Mouse (Mus musculus) splenic B cell, adult 2 months (primary cell): ENCODE measurements at regions not wholly inside any gene's neighbourhood (a gene's known extent, or its start where the extent isn't known, plus 50 kb on each side); places are given as distances from the start of the nearest gene placed in this dataset.

ENCODE experiments used
- DNase-seq: peaks from one replicate; pipeline ENCODE4 v3.0.0-alpha.2; 2011; ENCODE audit warnings: low read depth, low spot score
- H3K27me3 ChIP-seq: 2 replicates; pipeline ENCODE4 v1.6.1; 2012; ENCODE audit warnings: mild to moderate bottlenecking, low read length, moderate library complexity, mixed read lengths; ENCODE audit not compliant: control insufficient read depth, poor library complexity, insufficient read depth, severe bottlenecking
- H3K36me3 ChIP-seq: 2 replicates; pipeline ENCODE4 v1.6.1; 2012; ENCODE audit warnings: mild to moderate bottlenecking, low read length, moderate library complexity, mixed read lengths; ENCODE audit not compliant: control insufficient read depth, poor library complexity, insufficient read depth, severe bottlenecking

DNA sequence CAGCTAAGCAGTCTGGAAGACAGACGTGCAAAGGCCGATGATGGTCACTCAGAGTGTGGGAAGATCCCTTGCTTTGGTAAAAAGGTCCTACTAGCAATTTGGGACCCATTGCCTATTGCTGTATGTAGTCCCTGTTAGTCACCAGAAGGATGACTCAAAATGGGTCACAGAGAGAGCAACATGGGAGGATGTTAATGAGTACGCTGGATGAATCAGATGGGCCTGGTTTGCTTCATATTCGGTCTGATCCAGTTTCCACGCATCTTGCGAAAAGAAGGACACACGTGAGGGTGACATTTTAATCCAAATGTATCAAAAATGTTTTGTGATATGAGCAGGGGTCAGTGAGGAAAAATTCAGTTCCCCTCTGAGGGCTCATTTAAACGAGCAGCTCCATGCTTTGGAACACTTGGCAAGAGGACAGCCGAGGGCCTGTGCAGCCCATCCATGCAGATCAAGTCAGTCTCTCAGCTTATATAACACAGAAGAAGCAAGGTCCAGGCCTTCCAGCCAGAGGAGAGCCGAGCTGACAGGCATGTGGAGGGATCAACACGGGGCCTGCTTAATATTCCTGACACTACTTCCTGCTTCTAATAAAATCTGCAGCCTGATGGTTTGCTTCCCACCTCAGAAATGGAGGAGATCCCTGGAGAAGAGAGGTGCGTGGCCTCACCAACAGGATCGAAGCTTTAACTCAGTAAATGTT lies 579.2 kb upstream of the Gm26657 start:
- no peak for DNase-seq
- no peaks in the 10 kb centered on the region for H3K36me3 ChIP-seq
- no peaks in the 10 kb centered on the region for H3K27me3 ChIP-seq

DNA sequence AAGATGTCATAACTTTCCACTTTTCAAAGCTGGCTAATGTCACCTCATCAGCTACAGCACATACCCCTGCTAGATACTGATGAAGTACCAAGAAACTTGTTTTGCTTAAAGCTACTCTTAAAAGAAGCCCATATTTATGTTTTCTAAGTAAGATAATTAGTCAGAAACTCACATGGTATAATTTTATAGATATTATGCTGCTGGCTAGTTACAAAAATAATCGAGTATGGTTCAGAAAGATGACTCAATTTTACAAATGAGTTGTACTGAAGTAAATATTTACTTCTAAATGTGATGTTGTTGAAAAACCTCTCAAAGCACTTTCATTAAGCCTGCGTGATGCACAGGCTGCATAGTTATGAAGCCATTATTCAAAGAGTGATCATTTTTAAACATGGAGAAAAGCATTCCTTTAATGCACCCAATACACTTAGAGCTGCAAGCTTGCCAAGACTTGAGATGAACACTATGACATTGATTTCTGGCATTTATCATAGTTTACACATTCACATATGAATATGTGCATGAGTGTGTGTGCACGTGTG lies 582.3 kb upstream of the Gm26657 start:
- no peak for DNase-seq
- H3K36me3 ChIP-seq = no peaks in the 10 kb centered on the region
- no peaks in the 10 kb centered on the region for H3K27me3 ChIP-seq

DNA sequence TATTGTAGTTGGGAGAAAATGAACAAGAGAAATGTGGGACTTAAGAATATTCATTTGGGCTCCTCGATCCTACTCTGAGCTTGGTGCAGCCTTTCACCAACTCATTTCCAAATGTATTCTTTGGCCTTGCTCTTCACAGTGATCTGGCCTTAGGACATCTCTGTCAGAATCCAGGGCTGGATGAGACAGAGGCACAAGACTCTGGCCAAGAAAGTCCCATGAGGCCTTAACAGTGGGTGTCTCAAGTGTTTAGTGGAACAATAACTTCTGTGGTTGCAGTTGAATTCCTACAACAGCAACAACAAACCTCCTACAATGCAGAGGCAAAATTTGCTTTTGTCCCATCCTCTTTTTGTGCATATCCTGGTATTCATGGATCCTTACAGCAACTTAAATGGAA lies 589.2 kb upstream of the Gm26657 start:
- no peaks in the 10 kb centered on the region for H3K27me3 ChIP-seq
- DNase-seq = no peak
- H3K36me3 ChIP-seq = no peaks in the 10 kb centered on the region

DNA sequence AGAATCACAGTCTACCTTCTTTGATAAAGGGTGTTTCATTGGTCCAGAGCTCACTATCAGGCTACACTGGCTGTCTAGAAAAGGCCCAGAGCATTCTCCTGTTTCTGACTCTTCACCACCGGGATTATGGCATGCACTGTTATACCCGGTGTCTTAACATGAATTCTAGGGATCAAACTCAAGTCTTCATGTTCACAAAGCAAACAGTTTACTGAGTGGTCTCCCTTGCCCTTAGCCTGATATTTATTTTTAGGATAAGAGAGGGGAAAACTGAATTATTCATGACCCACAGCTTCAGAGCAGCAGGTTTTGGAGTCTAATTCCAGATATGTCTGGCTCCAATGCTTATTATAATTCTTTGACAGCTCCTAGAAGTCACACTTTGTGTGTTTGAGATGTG lies 596.0 kb upstream of the Gm26657 start:
- no peaks in the 10 kb centered on the region for H3K27me3 ChIP-seq
- no peaks in the 10 kb centered on the region for H3K36me3 ChIP-seq
- no peak for DNase-seq

DNA sequence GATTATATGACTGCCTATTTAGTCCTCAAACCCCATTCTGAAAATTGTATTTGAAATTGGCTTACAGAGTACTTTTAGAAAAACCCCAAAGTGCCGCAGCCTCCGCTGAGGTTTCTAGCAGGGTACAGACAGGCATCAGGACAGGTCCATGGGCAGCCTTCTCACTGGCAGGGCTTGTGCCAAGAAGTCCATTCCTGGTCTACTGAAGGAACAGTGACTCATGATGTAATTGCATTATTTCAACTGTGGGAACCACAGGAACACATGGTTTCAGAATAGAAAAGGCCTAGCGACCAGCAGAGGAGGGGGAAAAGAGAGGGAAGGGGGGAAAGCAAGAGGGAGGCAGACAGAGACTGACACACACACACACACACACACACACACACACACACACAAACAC lies 603.0 kb upstream of the Gm26657 start:
- no peak for DNase-seq

DNA sequence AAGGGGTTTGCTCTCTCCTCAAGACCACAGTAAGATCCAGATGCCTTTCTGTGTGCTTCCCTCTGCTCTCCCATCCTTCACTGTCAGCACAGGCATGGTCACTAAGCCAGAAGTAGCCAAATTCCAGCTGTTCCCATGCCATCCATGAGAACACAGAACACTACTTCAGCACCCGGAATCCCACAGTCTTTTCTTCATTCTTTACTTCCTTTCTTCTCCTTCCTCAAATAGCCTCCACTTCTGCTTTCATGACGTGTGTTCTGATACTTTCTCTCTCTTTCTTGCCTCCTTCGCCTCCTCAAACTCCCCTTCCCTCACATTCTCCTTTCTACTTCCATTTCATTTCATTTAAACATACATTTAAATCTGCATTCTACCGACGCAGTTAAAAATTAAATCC lies 602.1 kb upstream of the Klf4 start:
- no peaks in the 10 kb centered on the region for H3K27me3 ChIP-seq
- DNase-seq = no peak
- H3K36me3 ChIP-seq = no peaks in the 10 kb centered on the region

More for the DNA sequence above, 603.0 kb upstream of the Gm26657 start:
- Histone ChIP-seq H3K27me3 (no peaks in the 10 kb centered on the region), H3K36me3 (no peaks in the 10 kb centered on the region)

DNA sequence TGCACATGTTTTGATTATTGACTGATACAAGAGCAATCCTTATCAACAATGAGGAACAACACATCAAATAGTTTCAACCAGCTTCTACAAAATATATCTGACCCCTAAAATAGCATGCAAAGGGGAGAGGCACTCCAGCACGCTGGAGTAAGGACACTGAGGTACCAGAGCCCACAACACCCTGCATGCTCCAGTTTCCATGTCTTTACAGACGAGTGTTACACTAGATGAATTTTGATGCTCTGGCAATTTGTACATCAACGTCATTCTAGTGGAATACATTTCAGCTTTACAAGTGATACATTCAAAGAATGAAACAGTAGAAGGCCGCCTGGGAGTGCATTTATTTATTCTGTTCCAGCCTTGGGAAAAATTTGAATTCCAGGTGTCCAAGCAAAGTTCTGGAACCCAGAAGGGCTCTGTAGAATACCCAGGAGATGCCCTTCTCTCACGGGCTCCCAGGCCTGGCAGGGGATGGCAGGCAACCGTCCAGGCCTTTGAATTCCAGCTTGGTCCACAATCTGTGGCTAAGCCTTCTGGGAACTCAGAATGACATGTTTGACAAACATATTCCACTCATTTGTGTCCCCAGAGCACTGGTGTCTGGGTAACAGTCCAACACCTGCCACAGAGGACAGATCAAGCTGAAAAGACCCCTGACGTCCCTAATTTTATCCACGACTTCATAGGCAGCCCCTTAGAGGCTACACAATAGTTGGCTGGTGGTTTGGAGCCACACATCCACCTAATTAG lies 595.6 kb upstream of the Klf4 start:
- DNase-seq = no peak
- Histone ChIP-seq H3K36me3 (no peaks in the 10 kb centered on the region), H3K27me3 (no peaks in the 10 kb centered on the region)

DNA sequence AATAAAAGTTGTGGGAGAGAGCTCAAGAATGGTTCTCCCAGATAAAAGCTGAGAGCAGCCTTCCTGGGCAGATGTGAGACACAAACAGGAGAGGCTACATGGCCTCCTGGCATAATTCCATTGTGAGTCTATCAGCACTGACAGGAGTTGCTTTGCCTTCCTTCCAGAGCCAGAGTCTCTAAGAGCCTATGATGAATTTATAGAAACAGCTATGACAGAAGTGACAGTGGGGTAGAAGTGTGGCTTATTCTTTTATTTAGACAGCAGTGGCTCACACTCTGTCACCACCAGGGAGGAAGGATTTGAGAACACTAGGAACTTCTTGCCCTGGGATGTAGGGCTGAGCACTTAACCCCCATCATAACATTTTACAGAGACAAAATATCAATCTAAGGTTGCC lies 592.2 kb upstream of the Klf4 start:
- Histone ChIP-seq H3K36me3 (no peaks in the 10 kb centered on the region), H3K27me3 (no peaks in the 10 kb centered on the region)
- no peak for DNase-seq

DNA sequence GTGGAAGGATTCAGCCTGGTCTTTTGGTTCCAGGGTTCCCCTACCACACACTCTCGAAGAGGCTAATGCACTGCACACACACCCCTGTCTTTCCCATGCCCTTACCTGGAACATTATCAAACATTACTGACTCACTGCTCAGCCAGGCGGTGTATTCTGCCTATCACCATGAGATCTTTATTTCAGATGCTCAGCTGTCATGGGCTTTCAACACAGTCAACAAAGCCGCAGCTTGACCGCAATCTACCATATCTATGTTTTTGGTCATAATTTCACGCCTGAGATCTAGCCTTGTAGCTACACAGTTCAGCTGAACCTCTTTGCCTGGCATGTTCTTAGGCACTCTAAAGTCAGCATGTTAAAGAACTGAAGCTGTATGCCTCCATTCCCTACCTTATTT lies 589.9 kb upstream of the Klf4 start:
- no peaks in the 10 kb centered on the region for H3K36me3 ChIP-seq
- no peak for DNase-seq
- H3K27me3 ChIP-seq = no peaks in the 10 kb centered on the region

DNA sequence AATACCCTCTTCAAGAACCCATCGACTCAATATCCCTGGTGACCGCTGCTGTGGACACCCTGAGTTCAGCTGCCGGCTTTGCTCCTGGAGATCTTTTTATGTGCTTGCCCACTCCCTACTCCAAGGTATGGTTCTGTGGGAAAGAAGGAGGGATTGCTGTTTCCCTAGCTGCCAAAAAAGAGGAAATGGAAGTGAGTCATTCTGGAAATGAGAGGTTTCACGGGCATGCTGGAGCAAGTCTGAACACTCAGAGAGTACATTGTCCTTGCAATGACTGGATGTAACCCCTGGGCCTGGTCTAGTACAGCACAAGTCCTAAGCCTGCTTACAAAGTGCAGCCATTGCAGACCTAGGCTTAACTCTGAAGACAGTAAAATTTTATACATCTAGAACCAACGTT lies 589.4 kb upstream of the Klf4 start:
- no peaks in the 10 kb centered on the region for H3K36me3 ChIP-seq
- H3K27me3 ChIP-seq = no peaks in the 10 kb centered on the region
- DNase-seq = no peak

DNA sequence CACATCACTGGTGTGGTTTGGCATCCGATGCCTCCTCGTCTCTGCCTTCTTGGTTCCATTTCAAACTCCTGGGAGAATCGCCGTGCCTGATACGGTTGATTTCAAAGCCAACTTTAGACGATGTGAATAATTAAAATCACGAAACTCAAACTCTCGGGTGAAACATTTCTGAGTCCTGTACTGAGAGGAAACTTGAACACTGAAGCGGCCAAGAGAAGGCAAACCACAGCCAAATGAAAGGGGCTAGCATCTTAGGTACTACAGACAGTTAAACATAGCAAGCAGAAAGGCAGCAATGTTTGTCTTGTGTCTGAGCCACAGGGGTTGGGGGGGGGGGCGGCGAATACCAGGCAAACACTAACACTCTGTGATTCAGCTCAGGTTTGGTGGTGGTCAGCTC lies 588.1 kb upstream of the Klf4 start:
- Histone ChIP-seq H3K27me3 (no peaks in the 10 kb centered on the region), H3K36me3 (no peaks in the 10 kb centered on the region)
- no peak for DNase-seq

DNA sequence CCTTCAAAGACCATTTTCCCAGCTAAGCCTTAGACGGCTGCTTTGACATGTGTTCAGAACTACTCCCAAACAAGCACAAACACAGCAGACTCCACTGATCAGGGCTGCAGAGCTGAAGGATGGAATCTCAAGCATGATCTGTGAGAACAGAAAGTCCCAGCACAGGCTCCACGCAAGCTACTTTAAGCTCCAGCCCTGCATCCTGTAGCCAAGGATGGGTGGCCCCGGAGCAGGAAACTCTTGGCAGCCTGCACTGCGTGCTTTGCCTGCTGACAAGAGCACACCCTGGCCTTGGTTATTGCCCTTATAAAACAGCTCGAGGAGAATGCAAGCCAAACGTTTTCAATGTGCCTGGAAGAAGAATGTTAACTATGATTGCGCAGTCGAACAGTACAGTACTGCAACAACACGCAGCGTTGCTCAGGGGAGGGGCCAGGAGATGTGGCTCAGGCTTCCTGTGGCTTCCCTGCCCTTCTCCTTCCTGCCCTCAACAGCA lies 581.5 kb upstream of the Klf4 start:
- no peaks in the 10 kb centered on the region for H3K36me3 ChIP-seq
- peak; percentile 5 for DNase-seq
- no peaks in the 10 kb centered on the region for H3K27me3 ChIP-seq

DNA sequence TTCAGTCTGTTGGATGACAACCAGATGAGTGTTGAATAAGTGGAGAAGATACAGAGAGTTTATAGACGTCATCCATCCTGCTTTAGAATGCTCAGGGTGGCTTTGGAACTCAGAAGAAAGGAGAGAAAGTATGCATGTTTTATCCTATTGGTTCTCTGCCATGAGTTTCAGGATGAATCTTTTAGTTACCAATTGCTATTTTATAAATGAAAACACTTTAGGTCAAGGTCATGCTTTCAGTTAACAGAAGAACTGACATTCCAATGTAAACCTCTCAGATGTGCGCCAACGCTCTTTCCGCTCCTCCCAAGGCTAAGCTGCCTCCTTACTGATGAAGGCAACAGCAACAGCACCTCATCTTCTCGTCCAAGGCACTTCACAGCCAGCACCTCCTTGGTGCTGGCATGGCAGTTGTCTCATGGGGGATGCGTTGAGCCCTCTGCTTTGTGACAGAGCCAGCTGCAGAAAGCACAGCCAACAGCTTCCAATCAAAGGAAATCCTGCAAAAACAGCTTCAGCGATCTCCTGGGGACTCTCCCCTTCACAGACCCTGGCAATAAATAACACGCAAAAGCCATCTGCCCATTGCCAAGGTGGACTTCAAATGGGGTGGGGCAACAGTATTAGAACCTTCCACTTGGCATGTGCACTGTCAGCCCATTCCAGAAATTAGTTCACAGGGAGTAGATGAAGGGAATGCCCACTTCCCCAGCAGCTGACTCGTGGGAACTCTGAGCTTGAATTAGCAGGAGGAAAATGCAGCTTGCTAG lies 580.9 kb upstream of the Klf4 start:
- DNase-seq = no peak
- no peaks in the 10 kb centered on the region for H3K36me3 ChIP-seq
- no peaks in the 10 kb centered on the region for H3K27me3 ChIP-seq

DNA sequence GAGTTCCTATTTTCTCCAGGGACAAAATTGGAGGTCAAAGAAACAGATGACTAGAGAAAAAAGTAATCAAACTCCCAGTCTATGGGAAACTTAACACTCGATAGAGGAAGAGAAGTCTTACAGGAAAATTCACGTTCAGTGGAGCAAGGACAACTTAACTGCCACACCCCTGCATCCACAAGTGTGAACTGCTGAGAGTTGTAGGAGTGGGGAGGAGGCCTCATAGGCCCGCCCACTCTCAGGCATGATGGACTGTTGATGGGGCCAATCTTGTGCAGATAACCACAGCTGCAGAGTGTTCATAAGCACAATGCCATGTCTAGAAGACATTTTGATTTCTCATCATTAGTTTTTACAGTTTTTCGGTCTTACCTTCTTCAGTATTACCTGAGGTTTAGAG lies 574.7 kb upstream of the Klf4 start:
- no peaks in the 10 kb centered on the region for H3K27me3 ChIP-seq
- DNase-seq = no peak
- no peaks in the 10 kb centered on the region for H3K36me3 ChIP-seq

DNA sequence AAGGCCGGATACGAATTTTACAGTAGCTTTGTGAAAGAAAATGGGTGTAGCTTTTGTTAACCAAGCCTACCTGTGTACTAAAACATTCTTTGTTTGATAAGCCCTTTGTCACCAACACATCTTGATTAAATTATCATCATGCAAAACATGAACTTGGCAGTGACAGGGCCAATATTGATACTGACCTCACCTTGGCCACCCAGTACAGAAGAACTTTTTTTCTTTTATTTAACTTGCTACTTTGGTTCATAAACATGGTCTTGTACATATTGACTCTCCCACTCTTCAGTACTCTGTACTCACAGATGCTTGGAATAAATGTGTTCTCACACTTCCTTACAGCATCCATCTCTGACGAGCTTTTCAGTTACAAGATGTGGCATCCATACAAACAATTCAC lies 570.0 kb upstream of the Klf4 start:
- no peak for DNase-seq
- no peaks in the 10 kb centered on the region for H3K27me3 ChIP-seq
- no peaks in the 10 kb centered on the region for H3K36me3 ChIP-seq
